Mouse (Mus musculus): ENCODE measurements around the gene Pih1d1. TPM values are rescaled to one million over a fixed set of nuclear protein-coding genes. Genes with fewer than 3 reads are reported as not detected.
"Not testable (repeated sequence)": the region's sequence is repeated elsewhere in the genome, so short reads cannot be mapped to it uniquely, and the experiment has no call there.

Pih1d1 gene
- polyA plus RNA-seq, 1 experiment from 2014 or later = 97.7 TPM

DNA sequence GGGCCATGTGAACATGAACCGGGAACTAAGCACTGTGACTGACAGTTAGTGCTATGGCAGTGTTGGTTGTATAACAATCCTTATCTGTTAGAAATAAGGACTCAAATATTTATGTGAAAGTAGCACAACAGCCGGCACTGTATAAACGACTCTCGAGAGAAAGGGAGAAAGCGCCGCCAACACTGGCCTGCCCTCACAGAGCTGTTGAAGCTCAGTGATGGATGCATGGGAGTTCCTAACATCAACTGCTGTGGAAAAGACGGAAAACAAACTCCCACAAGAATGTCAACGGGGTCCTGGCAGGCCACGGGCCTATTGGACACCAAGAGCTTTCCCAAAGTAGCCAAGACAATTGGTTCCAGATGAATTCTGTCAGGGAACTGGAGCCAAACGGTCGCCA, 2.8 kb upstream of the Pih1d1 start:
- peaks cover 24% of the 10 kb centered on the region for H3K36me3 ChIP-seq
- H3K4me1 ChIP-seq = peaks cover 29% of the 10 kb centered on the region
- H3K4me2 ChIP-seq = no peak overlapping the region
- no peak overlapping the region for H3K4me3 ChIP-seq
- H3K27ac ChIP-seq = peak overlapping the region; percentile 62; the same call in 1 of the 2 replicates
- no peaks in the 10 kb centered on the region for H3K9me3 ChIP-seq
- 0 out of 2 replicates have a peak overlapping the region, but pooled peaks have one; percentile 27 for H3K9ac ChIP-seq
- ATAC-seq (ENCODE audit: insufficient number of reproducible peaks, insufficient read depth, low FRiP score, low TSS enrichment, low read depth) = no peak
- no peaks in the 10 kb centered on the region for H3K27me3 ChIP-seq
- WGBS = 39% methylated on average over 11 of the region's 11 CpGs

GRCm38 (mm10) chr7:45153052-45153451, 1.1 kb upstream of the Pih1d1 start:
- not testable (repeated sequence) for ATAC-seq (ENCODE audit: insufficient number of reproducible peaks, insufficient read depth, low FRiP score, low TSS enrichment, low read depth); H3K27me3 ChIP-seq; H3K9me3 ChIP-seq; H3K27ac ChIP-seq
- H3K4me3 ChIP-seq = peak overlapping the region; percentile 64; the same call in 1 of the 2 replicates
- H3K4me1 ChIP-seq = peaks cover 29% of the 10 kb centered on the region
- peak overlapping the region; percentile 89; the same call in 1 of the 2 replicates for H3K9ac ChIP-seq
- H3K4me2 ChIP-seq = peak overlapping the region; percentile 79
- H3K36me3 ChIP-seq = peaks cover 16% of the 10 kb centered on the region
- 88% methylated on average over 2 of the region's 2 CpGs for WGBS

- Histone ChIP-seq H3K36me3 (peaks cover 16% of the 10 kb centered on the region), H3K27me3 (no peaks in the 10 kb centered on the region), H3K27ac (peak overlapping the region; percentile 96), H3K9ac (peak overlapping the region; percentile 89), H3K4me3 (peak overlapping the region; percentile 64), H3K4me2 (peak overlapping the region; percentile 79), H3K4me1 (peaks cover 29% of the 10 kb centered on the region), H3K9me3 (no peaks in the 10 kb centered on the region)
- 3% methylated on average over 5 of the region's 5 CpGs for WGBS
- ATAC-seq (ENCODE audit: insufficient number of reproducible peaks, insufficient read depth, low FRiP score, low TSS enrichment, low read depth) = no peak
These were observed 517 bp upstream of the Pih1d1 start for GRCm38 (mm10) chr7:45153586-45153985.

DNA sequence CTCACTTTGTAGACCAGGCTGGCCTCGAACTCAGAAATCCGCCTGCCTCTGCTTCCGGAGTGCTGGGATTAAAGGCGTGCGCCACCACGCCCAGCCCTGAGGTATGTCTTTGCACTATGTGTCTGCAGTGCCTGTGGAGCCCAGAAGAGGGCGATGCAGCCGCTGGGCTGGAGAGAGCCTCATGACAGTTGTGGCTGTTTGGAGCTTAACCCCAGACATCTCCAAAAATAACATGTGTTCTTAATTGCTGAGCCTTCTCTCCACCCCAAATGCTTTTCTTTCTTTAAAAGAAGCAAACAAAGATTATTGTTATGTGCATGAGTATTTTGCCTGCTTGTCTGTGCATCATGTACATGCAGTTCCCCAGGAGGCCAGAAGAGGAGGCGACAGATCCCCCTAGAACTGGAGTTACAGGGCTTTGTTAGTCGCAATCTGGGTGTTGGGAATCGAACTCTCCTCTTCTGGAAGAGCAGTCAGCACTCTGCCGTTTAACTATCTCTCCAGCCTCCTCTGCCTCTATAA, 951 bp downstream of the Pih1d1 start:
- 0 out of 2 replicates have a peak, but pooled peaks have one; percentile 0 for ATAC-seq (ENCODE audit: insufficient number of reproducible peaks, insufficient read depth, low FRiP score, low TSS enrichment, low read depth)
- Histone ChIP-seq H3K27me3 (no peaks in the 10 kb centered on the region), H3K36me3 (peaks cover 30% of the 10 kb centered on the region), H3K4me1 (peaks cover 29% of the 10 kb centered on the region), H3K9ac (peak overlapping the region; percentile 49; the same call in 1 of the 2 replicates), H3K27ac (peak overlapping the region; percentile 96), H3K9me3 (no peaks in the 10 kb centered on the region), H3K4me3 (peak overlapping the region; percentile 64), H3K4me2 (peak overlapping the region; percentile 79)
- 79% methylated on average over 12 of the region's 12 CpGs for WGBS

- Histone ChIP-seq H3K4me2 (peak overlapping the region; percentile 79; the same call in 1 of the 2 replicates), H3K27ac (peak overlapping the region; percentile 96; the same call in 1 of the 2 replicates)
- WGBS = 82% methylated on average over 9 of the region's 9 CpGs
These were observed 1.5 kb downstream of the Pih1d1 start for GRCm38 (mm10) chr7:45155590-45155989.

DNA sequence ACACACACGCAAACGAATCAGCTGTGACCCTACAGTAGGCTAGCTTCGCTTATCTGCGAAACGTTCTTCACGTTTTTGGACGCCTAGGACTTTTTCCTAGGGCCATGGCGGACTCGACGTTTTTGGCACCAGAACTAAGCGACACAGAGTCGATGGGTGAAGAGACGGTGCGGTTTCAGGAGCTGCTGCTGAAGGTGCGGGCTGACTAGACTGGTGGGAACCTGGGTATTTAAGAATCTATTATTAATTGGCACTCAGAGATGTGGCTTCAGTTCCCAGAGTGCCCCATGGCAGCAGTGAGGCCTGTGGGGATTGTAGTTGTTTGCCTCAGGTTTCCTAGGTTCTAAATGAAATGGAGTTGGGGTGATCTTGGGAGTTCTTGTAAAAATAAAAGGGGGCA, 2.1 kb downstream of the Pih1d1 start:
- Histone ChIP-seq H3K4me1 (peaks cover 19% of the 10 kb centered on the region), H3K36me3 (peaks cover 41% of the 10 kb centered on the region), H3K27me3 (no peaks in the 10 kb centered on the region), H3K4me2 (no peak overlapping the region), H3K9me3 (no peaks in the 10 kb centered on the region), H3K9ac (no peak overlapping the region), H3K4me3 (no peak overlapping the region), H3K27ac (no peak overlapping the region)
- ATAC-seq (ENCODE audit: insufficient number of reproducible peaks, insufficient read depth, low FRiP score, low TSS enrichment, low read depth) = no peak
- WGBS = 93% methylated on average over 15 of the region's 15 CpGs

More at GRCm38 (mm10) chr7:45155590-45155989, 1.5 kb downstream of the Pih1d1 start:
- H3K9me3 ChIP-seq = no peaks in the 10 kb centered on the region
- H3K4me1 ChIP-seq = peaks cover 25% of the 10 kb centered on the region
- H3K27me3 ChIP-seq = no peaks in the 10 kb centered on the region
- ATAC-seq (ENCODE audit: insufficient number of reproducible peaks, insufficient read depth, low FRiP score, low TSS enrichment, low read depth) = no peak
- H3K36me3 ChIP-seq = peaks cover 35% of the 10 kb centered on the region
- H3K4me3 ChIP-seq = no peak overlapping the region
- no peak overlapping the region for H3K9ac ChIP-seq

DNA sequence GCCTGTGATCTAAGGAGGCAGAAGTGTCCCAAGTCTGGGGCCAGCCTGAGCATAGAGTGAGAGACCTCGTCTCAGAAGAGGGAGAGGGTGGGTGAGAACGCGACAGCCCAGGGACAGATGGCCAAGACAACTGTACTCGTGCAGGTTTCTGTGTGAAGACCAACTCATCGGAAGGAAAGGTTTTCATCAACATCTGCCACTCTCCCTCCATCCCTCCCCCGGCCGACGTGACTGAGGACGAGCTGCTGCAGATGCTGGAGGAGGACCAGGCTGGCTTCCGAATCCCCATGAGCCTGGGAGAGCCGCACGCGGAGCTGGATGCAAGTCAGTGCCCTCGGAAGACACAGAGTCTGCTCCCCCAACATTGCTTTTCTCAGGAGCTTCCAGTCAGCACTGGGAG, 3.4 kb downstream of the Pih1d1 start:
- peaks cover 2% of the 10 kb centered on the region for H3K27me3 ChIP-seq
- no peaks in the 10 kb centered on the region for H3K9me3 ChIP-seq
- no peak overlapping the region for H3K9ac ChIP-seq
- peaks cover 42% of the 10 kb centered on the region for H3K36me3 ChIP-seq
- no peak for ATAC-seq (ENCODE audit: insufficient number of reproducible peaks, insufficient read depth, low FRiP score, low TSS enrichment, low read depth)
- H3K27ac ChIP-seq = no peak overlapping the region; the same call in 1 of the 2 replicates
- H3K4me1 ChIP-seq = peaks cover 19% of the 10 kb centered on the region
- H3K4me2 ChIP-seq = no peak overlapping the region
- 82% methylated on average over 14 of the region's 14 CpGs for WGBS
- H3K4me3 ChIP-seq = no peak overlapping the region

DNA sequence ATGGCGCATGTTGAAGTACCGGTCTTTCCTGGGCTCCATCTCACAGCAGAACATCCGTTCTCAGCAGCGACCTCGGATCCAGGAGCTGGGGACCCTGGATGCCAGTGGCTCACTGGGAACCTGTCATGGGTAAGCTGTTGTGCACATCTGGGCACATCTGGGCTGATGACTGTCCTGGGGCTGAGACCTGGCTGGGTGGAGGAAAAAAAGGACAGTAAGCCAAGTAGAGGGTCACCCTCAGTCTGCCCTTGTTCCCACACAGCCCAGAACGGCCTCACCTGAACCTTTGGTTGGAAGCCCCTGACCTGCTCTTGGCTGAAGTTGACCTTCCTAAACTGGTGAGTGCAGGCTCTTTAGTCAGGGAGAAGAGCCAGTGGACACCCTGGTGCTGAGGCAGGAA, 4.9 kb downstream of the Pih1d1 start:
- peaks cover 42% of the 10 kb centered on the region for H3K36me3 ChIP-seq
- H3K4me3 ChIP-seq = no peak overlapping the region
- H3K4me2 ChIP-seq = no peak overlapping the region
- H3K9me3 ChIP-seq = no peaks in the 10 kb centered on the region
- ATAC-seq (ENCODE audit: insufficient number of reproducible peaks, insufficient read depth, low FRiP score, low TSS enrichment, low read depth) = no peak
- 0 out of 2 replicates have a peak overlapping the region, but pooled peaks have one; percentile 3 for H3K9ac ChIP-seq
- peaks cover 18% of the 10 kb centered on the region for H3K27me3 ChIP-seq
- WGBS = 91% methylated on average over 6 of the region's 6 CpGs
- H3K27ac ChIP-seq = no peak overlapping the region
- H3K4me1 ChIP-seq = peaks cover 20% of the 10 kb centered on the region

DNA sequence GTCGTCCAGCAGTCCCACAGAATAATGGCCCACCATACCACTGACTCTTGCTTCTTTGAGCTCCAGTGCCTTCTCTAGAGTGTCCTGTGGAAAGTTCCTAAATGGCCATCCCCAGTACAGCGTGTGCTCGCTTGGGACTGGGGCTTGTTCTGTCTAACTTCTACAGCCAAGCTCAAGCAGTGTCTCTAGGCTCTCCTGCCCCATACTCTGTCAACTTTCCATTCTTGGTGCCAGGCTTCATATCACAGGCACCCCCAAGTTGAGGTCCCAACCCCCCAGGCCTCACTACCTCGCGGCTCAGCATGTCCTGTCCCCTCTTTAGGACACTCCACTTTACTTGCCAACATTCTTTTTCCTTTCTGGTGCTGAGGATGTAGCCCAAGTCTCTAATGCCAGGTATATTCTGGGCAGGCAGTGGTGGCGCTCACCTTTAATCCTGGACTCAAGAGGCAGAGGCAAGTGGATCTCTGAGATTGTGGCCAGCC, 6.3 kb downstream of the Pih1d1 start:
- peaks cover 16% of the 10 kb centered on the region for H3K4me1 ChIP-seq
- H3K27me3 ChIP-seq = peaks cover 31% of the 10 kb centered on the region
- no peak for ATAC-seq (ENCODE audit: insufficient number of reproducible peaks, insufficient read depth, low FRiP score, low TSS enrichment, low read depth)
- H3K4me3 ChIP-seq = no peak overlapping the region
- H3K9ac ChIP-seq = no peak overlapping the region
- H3K27ac ChIP-seq = no peak overlapping the region
- H3K9me3 ChIP-seq = no peaks in the 10 kb centered on the region
- WGBS = 89% methylated on average over 6 of the region's 6 CpGs
- H3K4me2 ChIP-seq = no peak overlapping the region
- H3K36me3 ChIP-seq = peaks cover 42% of the 10 kb centered on the region

DNA sequence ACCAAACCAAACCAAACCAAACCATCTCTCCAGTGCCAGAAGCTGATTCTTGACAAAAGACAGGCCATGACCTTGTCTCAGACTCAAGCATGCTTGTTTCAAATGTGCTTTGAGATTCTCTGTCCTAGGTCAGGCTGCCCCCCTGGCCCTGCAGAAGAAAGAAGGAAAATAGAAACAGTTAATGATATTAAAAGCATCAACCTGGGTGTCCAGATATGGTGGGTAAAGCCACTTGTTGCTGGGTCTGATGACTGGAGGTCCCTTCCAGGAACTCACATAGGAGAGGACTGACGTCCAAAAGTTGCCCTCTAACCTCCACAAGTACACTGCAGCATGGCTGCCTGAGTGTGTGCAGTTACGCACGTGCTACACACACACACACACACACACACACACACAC, 6.8 kb downstream of the Pih1d1 start:
- Histone ChIP-seq H3K9me3 (no peaks in the 10 kb centered on the region), H3K36me3 (peaks cover 42% of the 10 kb centered on the region), H3K4me1 (peaks cover 12% of the 10 kb centered on the region), H3K9ac (no peak overlapping the region), H3K4me3 (no peak overlapping the region), H3K27me3 (peaks cover 36% of the 10 kb centered on the region), H3K27ac (no peak overlapping the region), H3K4me2 (no peak overlapping the region)
- 86% methylated on average over 3 of the region's 3 CpGs for WGBS
- no peak for ATAC-seq (ENCODE audit: insufficient number of reproducible peaks, insufficient read depth, low FRiP score, low TSS enrichment, low read depth)

DNA sequence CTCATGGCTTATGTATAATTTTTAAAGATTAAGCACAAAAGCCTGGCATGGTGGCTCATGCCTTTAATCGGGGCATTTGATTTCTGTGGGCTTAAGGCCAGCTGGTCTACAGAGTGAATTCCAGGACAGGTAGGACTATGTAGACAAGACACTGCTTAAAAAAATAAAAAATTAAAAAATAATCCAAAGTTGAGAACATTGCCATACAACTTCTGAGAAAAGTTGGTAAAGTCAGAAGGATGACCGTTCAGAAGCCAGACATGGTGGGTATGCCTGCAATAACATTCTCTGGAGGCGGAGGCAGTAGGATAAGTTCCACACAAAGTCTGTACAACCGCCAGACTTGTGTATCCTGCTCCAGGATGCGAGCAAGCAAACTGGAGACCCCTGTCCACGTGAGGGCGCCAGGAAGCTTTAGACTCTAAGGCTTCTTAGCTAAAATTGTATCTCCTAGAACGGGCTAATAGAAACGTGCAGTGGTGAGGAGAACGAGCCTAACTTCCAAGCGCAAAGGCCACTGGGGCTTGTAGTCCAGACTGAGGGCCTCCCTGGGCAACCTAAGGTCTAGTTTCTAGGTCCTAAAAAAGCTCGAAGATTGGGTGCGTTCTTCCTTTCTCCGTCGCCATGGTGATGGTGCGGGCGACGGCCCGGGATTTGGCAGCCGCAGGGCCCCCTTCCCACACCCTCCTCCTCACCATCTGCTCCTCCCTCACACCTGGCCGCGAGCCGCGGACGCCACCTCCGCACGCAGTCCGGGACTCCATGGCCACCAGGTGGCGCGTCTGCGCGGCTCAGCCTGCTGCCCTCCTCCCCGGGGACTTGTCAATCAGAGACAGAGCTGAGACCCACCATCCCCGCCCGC, 7.7 kb downstream of the Pih1d1 start:
- H3K9ac ChIP-seq = peak overlapping the region; percentile 62
- 4% methylated on average over 35 of the region's 35 CpGs for whole genome bisulfite sequencing
- ATAC-seq (ENCODE audit: insufficient number of reproducible peaks, insufficient read depth, low FRiP score, low TSS enrichment, low read depth) = peak; percentile 87

More for the DNA sequence above, 7.7 kb downstream of the Pih1d1 start:
- Histone ChIP-seq H3K4me3 (peak overlapping the region; percentile 47), H3K9me3 (peaks cover 2% of the 10 kb centered on the region; the same call in 1 of the 2 replicates), H3K4me2 (peak overlapping the region; percentile 78), H3K36me3 (peaks cover 42% of the 10 kb centered on the region), H3K27ac (no peak overlapping the region; the same call in 1 of the 2 replicates), H3K4me1 (peaks cover 12% of the 10 kb centered on the region), H3K27me3 (peaks cover 46% of the 10 kb centered on the region)

Data from embryonic facial prominence, embryonic 13.5 days (tissue).